Mouse (Mus musculus): Measurements from ENCODE around the gene Qtrt1. TPM values are rescaled to one million over a fixed set of nuclear protein-coding genes. Genes with fewer than 3 reads are reported as not detected.
A peak's percentile ranks its signal among the peaks of the same experiment; 100 is the strongest.
"Not testable (repeated sequence)": the region's sequence is repeated elsewhere in the genome, so short reads cannot be mapped to it uniquely, and the experiment has no call there.

Qtrt1 gene
- polyA plus RNA-seq, 1 experiment from 2014 or later, result 54.0 TPM

DNA sequence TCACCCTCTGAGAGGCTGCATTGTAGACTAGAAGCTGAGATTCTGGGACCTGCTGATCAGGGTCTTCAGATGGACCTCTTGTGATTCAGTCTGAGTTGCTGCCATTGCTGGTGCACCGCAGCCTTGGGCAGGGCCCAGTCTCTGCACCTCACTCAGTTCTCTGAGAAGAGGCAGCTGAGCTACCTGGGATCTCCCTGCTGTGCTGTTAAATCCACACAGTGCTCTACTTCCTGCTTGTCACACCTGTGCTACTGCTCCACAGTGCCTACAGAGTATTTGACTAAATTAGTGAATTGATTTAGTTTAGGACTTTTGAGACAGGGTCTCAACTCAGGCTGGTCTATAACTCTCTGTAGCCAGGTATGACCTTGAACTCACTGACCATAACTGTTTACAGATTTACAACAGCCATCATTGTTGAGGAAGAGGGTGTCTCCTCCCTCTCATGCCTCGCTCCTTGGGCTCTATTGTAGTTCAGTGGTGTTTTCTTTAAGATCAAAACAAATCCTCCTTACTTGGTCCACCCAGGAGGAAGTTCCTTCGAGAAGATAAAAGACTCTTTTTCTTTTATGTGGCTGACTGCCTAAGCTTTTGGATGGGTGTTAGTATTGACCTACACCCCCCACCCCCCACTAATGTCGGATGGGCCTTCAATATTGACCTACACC, 43.6 kb downstream of the Qtrt1 start:
- no peak overlapping the region for H3K4me3 ChIP-seq
- WGBS, result 73% methylated on average over 4 of the region's 4 CpGs
- peaks cover 9% of the 10 kb centered on the region for H3K4me1 ChIP-seq (replicated peaks)
- no peaks in the 10 kb centered on the region for H3K27me3 ChIP-seq
- peaks cover 22% of the 10 kb centered on the region for H3K36me3 ChIP-seq
- ATAC-seq (ENCODE audit: low FRiP score), result no peak
- no peak overlapping the region for H3K27ac ChIP-seq
- no peak overlapping the region for H3K9ac ChIP-seq
- H3K9me3 ChIP-seq, result no peaks in the 10 kb centered on the region
- H3K4me2 ChIP-seq, result no peak overlapping the region

DNA sequence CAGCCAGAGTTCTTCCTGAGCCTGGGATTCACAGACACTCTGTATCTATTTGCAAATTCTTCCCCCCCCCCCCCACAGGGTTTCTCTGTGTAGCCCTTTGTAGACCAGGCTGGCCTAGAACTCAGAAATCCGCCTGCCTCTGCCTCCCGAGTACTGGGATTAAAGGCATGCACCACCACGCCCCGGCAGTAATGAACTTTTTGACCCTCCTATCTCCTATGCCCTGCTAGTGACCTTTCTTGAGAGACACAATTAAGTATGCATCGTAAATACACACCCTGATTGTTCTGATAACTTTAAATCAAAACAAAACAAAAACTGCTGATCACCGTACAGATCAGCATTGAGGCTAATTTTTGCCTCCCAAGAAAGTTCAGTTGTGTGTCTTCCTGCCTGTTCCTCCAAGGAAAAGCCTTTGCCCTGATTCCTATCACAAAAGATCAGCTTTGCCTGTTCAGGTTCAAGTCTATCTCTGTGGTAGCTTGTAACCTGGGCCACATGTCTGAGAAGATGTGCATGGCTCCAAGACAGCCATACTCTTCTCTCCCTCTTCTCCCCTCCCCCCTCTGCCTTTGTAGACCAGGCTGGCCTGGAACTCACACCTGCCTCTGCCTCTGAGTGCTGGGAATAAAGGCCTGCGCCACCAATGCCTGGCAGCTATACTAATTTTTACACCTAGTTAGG, 44.8 kb downstream of the Qtrt1 start:
- ATAC-seq (ENCODE audit: low FRiP score), result no peak
- Histone ChIP-seq H3K27ac (no peak overlapping the region), H3K9ac (no peak overlapping the region), H3K36me3 (peaks cover 27% of the 10 kb centered on the region), H3K4me3 (no peak overlapping the region), H3K27me3 (no peaks in the 10 kb centered on the region), H3K4me1 (replicated peaks) (peaks cover 9% of the 10 kb centered on the region), H3K4me2 (no peak overlapping the region), H3K9me3 (no peaks in the 10 kb centered on the region)
- WGBS, result 91% methylated on average over 7 of the region's 7 CpGs

DNA sequence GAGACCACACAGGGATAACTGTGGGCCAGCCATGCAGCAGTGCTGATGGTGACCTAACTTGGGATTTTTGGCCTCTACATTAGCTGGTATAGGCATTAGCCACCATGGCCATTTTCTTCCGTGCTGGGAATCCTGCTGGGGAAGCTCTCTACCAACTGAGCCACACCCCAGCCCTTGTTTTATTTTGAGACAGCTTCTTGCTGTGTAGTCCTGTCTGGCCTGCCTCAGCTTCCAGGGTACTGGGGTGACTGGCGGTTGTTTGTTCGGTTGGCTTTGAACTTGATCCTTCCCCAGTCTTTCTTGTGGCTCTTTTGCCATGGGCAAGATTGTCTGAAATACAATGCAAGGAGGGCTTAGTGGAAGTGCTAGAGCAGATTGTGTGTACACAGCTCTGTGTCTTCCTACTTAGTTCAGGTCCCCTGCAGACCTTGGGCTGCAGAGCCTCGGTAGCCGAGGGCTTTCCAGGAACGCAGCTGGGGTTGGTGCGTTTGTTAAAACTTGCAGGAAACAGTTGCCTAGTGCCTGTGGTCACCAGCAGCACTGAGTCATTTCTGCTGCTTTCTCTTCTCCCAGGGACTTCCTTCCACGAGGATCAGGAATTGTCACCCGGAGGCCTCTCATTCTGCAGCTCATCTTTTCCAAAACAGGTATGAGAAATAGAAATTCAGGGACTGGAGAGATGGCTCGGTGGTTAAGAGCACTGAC, 45.4 kb downstream of the Qtrt1 start:
- Histone ChIP-seq H3K27me3 (no peaks in the 10 kb centered on the region), H3K9me3 (no peaks in the 10 kb centered on the region), H3K4me2 (no peak overlapping the region), H3K4me1 (replicated peaks) (peaks cover 2% of the 10 kb centered on the region), H3K27ac (no peak overlapping the region), H3K36me3 (peaks cover 32% of the 10 kb centered on the region), H3K9ac (no peak overlapping the region), H3K4me3 (no peak overlapping the region)
- no peak for ATAC-seq (ENCODE audit: low FRiP score)
- 86% methylated on average over 10 of the region's 10 CpGs for WGBS

DNA sequence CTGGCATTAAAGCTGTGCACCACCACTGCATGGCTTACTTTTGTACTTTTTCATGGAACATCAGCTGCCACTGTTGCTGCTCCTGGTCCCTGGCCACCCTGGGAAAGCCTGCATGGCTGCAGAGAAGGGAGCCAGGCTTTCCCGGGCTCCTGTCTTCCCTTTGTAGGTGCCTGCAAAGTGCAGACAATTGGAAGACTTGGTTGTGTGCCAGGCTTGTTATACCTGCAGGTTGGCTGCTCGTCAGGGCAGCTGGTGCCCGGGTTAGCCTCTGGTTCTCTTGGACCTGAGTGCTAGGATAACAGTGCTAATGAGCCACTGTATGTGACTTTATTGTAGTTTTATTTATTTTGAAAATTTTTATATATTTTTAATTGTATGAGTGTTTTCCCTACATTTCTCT, 47.2 kb downstream of the Qtrt1 start:
- Histone ChIP-seq H3K9me3 (no peaks in the 10 kb centered on the region), H3K4me2 (no peak overlapping the region), H3K9ac (no peak overlapping the region), H3K4me3 (no peak overlapping the region), H3K27me3 (no peaks in the 10 kb centered on the region), H3K27ac (no peak overlapping the region), H3K4me1 (replicated peaks) (peaks cover 5% of the 10 kb centered on the region; the same call in 1 of the 2 replicates), H3K36me3 (peaks cover 33% of the 10 kb centered on the region)
- 90% methylated on average over 3 of the region's 3 CpGs for WGBS
- no peak for ATAC-seq (ENCODE audit: low FRiP score)

DNA sequence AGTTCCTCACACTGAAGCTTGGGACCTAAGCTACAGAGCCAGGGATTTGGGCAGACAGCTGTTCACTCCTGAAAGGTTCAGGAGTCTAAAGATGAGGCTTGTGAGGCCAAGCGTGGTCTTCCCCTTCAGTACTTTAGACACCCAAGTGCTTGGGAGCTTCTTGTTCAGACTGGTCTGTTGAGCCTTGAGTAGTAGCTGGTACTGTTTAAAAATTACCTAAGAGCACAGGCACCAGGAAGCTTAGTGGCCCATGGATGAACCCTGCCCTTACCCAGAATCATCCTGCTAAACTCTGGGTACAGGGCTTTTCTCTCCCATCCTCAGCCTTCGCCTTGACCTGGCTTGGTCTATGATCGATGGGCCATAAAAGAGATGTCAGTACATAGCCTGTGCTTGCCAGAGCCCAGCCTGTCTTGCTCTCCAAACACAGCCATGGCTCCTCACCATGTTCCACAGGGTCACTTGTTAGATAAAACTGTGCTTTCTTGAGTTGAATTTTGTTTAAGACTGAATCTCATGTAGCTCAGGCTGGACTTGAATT, 48.8 kb downstream of the Qtrt1 start:
- Histone ChIP-seq H3K27me3 (no peaks in the 10 kb centered on the region), H3K4me1 (replicated peaks) (peaks cover 5% of the 10 kb centered on the region; the same call in 1 of the 2 replicates), H3K4me2 (no peak overlapping the region), H3K9ac (no peak overlapping the region), H3K36me3 (peaks cover 38% of the 10 kb centered on the region), H3K4me3 (no peak overlapping the region), H3K9me3 (no peaks in the 10 kb centered on the region), H3K27ac (no peak overlapping the region)
- no peak for ATAC-seq (ENCODE audit: low FRiP score)
- 96% methylated on average over 3 of the region's 3 CpGs for WGBS

DNA sequence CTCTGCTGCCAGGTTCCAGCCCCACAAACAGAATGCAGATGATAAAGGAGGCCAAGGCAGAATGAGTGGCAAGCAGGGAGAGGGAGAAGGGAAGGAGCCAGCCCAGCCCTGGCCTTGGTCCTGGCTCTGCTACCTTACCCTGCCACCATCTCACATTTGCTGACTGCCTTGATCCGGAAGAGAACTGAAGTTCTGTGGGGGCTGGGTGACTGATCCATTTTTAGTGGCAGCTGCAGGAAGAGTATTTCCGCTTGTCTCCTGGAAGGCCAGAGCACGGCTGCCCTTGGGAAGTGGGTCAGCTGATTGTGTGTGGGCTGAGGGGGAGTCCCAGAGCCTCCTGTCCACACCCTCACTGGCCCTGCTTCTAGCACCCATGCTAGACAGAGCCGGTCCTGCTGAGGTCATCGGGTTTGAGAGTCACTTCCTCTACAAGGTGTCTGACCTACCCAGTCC, 51.5 kb downstream of the Qtrt1 start:
- WGBS, result 80% methylated on average over 5 of the region's 5 CpGs
- H3K36me3 ChIP-seq, result peaks cover 59% of the 10 kb centered on the region
- peak overlapping the region; percentile 42 for H3K27ac ChIP-seq
- no peaks in the 10 kb centered on the region for H3K27me3 ChIP-seq
- H3K9ac ChIP-seq, result 0 out of 2 replicates have a peak overlapping the region, but pooled peaks have one; percentile 9
- no peak overlapping the region for H3K4me2 ChIP-seq
- ATAC-seq (ENCODE audit: low FRiP score), result no peak
- peaks cover 5% of the 10 kb centered on the region; the same call in 1 of the 2 replicates for H3K4me1 ChIP-seq (replicated peaks)
- no peaks in the 10 kb centered on the region for H3K9me3 ChIP-seq
- H3K4me3 ChIP-seq, result no peak overlapping the region

DNA sequence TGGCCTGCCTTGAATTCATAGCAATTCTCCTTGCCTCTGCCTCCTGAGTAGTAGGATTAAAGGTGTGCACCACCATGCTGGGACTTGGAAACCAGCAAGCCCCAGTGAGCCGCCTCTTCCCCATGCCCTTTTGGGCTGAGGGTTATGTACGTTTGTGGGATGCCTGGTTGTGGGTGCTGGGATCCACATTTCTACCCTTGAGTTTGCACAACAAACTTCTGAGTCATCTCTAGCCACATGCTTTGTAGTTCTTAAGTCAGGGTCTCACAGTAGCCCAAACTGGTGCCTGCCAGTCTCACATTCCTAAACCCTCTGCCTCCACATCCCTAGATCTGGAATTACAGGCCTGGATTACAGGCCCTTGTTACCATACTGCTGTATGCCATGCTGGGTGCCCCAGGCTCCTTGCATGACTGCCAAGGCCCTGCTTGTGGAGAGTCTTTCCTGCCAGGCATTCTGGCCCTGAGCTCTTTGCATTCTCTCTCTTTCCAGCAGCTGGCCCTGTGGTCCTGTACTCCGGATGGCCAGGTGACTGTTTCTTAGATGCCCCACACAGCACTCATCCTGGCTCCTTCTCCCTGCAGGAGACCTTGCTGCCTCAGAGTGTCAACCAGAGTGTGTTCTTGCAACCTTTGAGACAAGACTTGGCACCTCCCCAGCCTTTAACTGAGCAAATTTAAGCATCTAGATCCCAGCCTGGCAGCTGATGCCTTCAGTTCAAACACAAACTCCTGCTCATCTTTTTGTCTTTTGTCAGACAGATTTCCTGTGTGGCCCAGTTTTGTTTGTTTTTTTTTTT, 52.3 kb downstream of the Qtrt1 start:
- Histone ChIP-seq H3K9ac (0 out of 2 replicates have a peak overlapping the region, but pooled peaks have one; percentile 9), H3K27ac (peak overlapping the region; percentile 42; the same call in 1 of the 2 replicates), H3K36me3 (peaks cover 59% of the 10 kb centered on the region), H3K4me2 (no peak overlapping the region), H3K4me1 (replicated peaks) (peaks cover 5% of the 10 kb centered on the region; the same call in 1 of the 2 replicates), H3K4me3 (no peak overlapping the region), H3K27me3 (no peaks in the 10 kb centered on the region), H3K9me3 (no peaks in the 10 kb centered on the region)
- WGBS, result 87% methylated on average over 3 of the region's 3 CpGs
- no peak for ATAC-seq (ENCODE audit: low FRiP score)

DNA sequence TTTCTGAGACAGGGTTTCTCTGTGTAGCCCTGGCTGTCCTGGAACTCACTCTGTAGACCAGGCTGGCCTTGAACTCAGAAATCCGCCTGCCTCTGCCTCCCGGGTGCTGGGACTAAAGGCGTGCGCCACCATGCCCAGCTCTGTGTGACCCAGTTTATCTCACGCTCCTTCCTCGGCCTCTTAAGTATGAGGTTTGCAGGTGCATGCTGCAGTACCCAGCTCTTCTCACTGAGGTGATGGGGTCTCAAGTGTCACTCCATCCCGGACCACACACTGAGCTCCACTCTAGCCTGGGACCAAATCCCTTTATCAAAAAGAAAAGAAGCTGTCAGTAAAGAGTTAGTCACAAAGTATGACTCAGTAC, 52.9 kb downstream of the Qtrt1 start:
- not testable (repeated sequence) for ATAC-seq (ENCODE audit: low FRiP score); H3K4me2 ChIP-seq; H3K4me3 ChIP-seq; H3K9me3 ChIP-seq; H3K27ac ChIP-seq; H3K27me3 ChIP-seq; H3K4me1 ChIP-seq (replicated peaks); H3K9ac ChIP-seq
- 93% methylated on average over 7 of the region's 7 CpGs for WGBS
- peaks cover 59% of the 10 kb centered on the region for H3K36me3 ChIP-seq

DNA sequence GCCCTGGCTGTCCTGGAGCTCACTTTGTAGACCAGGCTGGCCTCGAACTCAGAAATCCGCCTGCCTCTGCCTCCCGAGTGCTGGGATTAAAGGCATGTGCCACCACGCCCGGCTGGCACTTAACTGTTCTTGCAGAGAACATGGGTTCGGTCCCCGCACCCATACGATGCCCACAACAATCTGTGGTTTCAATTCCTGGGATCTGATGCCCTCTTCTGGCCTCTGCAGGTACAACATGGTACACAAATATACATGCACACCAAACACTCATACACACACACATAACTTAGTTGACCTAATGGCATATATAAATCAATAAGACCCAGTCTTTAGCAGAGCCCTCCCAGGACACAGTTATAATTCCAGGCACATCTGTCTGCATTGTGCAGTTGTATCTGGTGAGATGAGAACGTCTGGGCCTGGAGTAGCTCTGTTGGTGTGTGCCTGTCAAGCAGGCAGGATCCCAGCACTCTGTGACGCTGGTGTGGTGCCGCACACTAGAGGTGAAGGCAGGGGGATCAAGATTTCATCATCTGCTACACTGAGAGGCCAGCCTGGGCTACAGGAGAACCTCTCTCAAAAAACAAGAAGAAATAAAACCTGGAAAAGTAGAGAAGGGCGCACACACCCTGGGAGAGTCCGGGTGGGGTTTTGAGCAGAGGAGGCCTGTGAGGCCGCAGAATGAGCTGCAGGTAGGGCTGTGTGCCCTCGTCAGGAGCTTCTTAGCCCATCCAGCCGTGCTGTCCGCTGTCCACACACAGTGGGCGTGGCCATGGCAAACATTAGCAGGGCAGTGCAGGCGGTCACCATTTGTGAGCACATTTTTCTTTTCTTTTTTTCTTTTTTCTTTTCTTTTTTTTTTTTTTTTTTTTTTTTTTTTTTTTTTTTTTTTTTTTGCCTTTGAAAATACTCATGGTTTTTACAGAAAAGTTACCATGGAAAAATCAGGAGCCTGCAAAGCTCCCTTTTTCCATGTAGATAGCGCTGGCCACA, 57.7 kb downstream of the Qtrt1 start:
- Histone ChIP-seq H3K27ac (no peak overlapping the region), H3K9me3 (no peaks in the 10 kb centered on the region), H3K4me1 (replicated peaks) (no peaks in the 10 kb centered on the region), H3K27me3 (no peaks in the 10 kb centered on the region), H3K4me3 (no peak overlapping the region), H3K9ac (no peak overlapping the region), H3K4me2 (no peak overlapping the region), H3K36me3 (peaks cover 86% of the 10 kb centered on the region)
- 87% methylated on average over 20 of the region's 20 CpGs for WGBS
- ATAC-seq (ENCODE audit: low FRiP score), result no peak
